Mouse (Mus musculus) lung, postnatal 0 days (tissue): Measurements from ENCODE around the gene Ubxn11.

Source experiments
- CTCF ChIP-seq: IDR thresholded peaks from 2 replicates; pipeline ENCODE4 v1.5.1; 2016; ENCODE audit warnings: antibody characterized with exemption, mild to moderate bottlenecking
- EP300 ChIP-seq: IDR thresholded peaks from 2 replicates; pipeline ENCODE4 v1.6.1; 2016; ENCODE audit warnings: antibody characterized with exemption, mild to moderate bottlenecking, control low read depth

DNA sequence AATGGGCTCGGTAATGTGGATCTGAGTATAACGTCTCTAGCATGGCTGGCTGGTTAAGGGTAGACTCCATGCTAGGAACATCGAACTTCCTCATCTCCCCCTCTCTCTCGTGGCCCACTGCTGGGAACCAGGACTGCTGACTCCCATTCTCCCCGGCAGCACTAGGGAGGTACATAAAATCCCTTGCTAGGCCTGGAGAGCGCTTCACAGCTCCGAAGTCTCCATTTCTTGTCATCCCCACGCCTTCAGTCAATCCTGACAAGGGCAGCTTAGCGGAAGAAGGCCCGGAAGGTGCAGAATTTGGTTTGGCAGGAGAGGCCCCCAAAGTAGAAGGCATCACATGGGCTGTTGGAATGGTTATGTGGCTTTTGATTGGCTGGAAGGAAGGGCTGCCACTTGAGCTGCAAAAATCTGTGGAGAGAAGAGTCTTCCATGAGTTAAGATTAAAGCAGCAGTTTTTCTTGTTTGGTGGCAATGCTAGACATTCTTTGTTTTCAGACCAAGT lies 53.6 kb downstream of the Ubxn11 start:
- TF ChIP-seq EP300 (no peak), CTCF (no peak)
